Mouse (Mus musculus) cerebellum, adult 9-11 months (tissue): ENCODE data around the gene Bpifb9a.
"Not testable (repeated sequence)": the region's sequence is repeated elsewhere in the genome, so short reads cannot be mapped to it uniquely, and the experiment has no call there.

Experiments used
- DNase-seq: peaks from one replicate; pipeline ENCODE4 v3.0.0; 2022

Gene Bpifb9a

DNA sequence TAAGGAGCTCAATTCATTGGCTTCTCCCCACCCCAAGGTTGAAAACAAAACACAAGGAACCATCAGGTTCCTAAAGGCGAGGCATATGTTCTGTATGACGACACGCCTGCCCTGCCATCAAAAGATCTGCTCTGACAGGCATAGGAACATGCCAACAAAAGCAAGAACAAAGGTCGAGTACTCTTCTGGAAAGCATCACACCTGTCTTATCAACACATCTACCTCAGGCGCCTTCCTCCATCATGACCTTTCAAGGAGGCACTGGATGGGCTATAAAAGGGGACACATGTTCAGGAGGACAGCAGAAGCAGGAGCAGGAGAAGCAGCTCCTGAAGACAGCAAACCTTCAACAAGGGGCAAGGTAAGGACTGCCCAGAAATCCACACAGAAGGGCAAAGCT, at the start of gene Bpifb9a:
TSS of gene Bpifb9a (plus strand) at position 301 of the 400 bp plus-strand sequence.
- not testable (repeated sequence) for DNase-seq

DNA sequence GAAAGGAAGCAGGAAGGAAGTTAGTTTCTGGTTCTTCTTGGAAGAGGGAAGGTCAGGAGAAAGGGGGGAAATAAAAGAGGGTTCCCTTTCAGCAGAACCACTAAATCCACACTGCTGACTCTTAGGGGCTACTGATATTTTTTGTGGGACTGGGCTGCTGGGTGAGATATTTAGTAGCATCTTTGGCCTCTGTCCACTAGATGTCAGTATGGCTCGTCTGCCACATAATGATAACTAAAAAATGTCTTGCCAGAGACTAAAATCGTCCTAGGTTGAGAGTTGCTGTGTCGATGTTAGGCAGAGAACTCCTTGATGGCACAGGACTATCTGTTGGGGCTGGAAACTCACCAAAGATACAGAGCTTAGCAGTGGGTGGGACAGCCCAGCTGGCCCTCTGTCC, 48.5 kb upstream of the Bpifb9a start:
- DNase-seq = no peak

DNA sequence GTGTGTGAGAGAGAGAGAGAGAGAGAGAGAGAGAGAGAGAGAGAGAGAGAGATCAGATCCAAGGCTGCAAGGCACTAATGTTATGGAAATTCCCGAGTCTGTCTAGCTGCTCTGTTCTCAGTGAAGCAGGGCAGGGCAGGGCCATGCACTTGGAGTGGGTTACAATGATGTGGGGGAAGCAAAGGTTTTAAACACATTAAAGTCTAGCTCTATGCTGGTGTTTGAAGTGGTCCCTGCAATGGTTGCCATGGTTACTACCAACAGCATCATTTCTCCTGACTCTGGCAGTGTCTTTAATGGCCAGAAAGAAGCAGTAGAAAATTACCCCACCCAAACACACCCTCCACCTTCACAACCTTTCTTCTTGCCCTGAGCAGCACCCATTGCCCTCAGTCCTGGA, 46.5 kb upstream of the Bpifb9a start:
- DNase-seq = no peak

GRCm38 (mm10) chr2:154211881-154212280, 45.8 kb upstream of the Bpifb9a start:
- no peak for DNase-seq

DNA sequence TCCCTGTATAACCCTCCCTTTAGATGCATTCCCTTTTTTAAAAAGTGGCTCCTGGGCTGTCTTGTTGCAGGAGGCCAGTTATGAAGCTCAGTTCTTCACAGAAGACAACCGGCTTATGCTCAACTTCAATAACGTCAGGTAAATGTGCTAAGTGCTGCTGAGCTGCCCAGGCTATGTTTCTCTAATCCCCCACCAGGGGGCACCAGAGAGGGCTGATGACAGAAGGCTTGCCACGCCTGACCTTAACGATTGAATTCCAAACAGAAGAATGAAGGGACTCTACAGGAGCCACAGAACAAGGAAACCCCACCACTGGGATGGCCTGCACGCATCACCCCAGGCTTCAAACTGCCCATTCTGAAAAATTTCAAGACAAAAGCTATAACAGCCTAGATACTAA, 42.5 kb upstream of the Bpifb9a start:
- peak; percentile 48 for DNase-seq

- no peak for DNase-seq
These were observed 37.7 kb upstream of the Bpifb9a start for GRCm38 (mm10) chr2:154219950-154220349.

DNA sequence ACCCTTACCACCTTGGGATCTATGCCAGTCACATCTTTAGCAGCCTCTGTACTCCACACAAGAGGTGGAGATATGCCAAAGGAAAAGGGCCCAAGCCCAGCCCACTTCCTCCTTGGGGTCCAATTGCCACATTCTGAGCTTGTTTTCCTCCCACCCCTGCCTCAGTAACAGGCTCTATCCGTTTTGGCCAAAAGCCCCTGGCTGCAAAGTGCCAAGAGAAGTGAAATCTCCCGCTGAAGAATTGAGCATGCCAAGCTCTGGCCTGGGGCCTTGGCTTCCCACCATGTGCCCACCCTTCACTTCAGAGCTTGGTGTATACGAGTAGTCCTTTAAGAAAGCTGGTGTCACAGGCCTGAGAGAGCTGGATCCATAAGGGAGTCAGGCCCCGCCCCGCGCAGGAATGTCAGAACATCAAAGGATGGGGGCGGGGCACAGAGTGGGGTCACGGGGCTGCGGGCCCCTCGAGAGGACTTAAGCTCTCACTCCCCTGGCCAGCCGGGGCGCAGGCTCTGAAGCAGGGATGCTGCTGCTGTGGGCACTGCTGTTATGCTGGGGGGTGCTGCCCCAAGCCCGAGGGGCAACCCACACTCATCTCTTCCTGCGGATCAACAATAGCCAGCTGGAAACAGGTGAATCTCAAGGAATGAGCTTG, 34.3 kb upstream of the Bpifb9a start, which contains the start of gene Bpifb5:
TSS of gene Bpifb5 (plus strand) at position 478 of the 652 bp plus-strand sequence.
- no peak for DNase-seq

- no peak for DNase-seq
These were observed 33.8 kb upstream of the Bpifb9a start for GRCm38 (mm10) chr2:154223917-154224273.

- peak; percentile 35 for DNase-seq
These were observed 30.7 kb upstream of the Bpifb9a start for GRCm38 (mm10) chr2:154226991-154227390.

- peak; percentile 38 for DNase-seq
These were observed 29.8 kb upstream of the Bpifb9a start for GRCm38 (mm10) chr2:154227830-154228229.

GRCm38 (mm10) chr2:154233426-154233825, 24.2 kb upstream of the Bpifb9a start:
- DNase-seq = peak; percentile 38

DNA sequence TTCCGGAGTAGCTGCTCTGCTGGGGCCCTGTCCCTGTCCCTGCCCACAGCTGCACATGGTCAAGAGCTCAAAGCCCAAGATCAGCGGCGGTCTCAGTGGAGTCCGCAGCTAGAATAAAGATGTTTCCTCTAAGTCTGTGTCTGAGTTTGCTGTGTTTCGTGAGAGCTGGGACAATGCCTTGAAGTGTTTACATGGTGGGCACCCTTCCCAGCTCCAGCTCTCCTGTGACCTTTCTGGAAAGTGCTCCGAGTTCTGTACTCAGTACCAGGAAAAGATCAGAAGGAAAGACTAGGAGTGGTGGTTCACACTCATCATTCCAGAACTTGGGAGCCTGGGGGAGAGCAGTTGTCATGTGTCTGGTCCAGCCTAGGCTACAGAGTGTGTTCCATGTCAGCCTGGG, 16.9 kb upstream of the Bpifb9a start:
- DNase-seq = no peak

- DNase-seq = not testable (repeated sequence)
These were observed 14.9 kb upstream of the Bpifb9a start for GRCm38 (mm10) chr2:154242726-154243125.

GRCm38 (mm10) chr2:154243356-154244036, 14.2 kb upstream of the Bpifb9a start:
- DNase-seq = no peak

DNA sequence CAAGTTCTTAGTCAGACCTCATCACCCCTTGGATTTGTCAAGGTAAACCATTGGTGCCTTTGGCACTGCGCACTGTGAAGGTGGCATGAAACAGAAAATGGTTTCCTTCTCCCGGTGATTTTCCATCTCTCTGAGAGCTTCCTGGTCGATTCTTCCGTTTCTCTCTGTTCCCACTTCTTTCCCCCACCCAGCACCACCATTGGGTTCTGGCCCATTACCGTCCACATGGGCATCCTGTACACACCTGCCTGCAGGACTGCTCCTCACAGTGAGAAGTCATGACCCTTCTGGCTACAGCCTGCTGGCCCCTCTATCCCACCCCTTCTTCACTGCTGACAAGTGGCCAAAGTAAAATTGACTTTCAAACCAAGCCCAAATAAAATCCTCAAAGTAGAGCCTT, 12.3 kb upstream of the Bpifb9a start:
- no peak for DNase-seq

GRCm38 (mm10) chr2:154255254-154255653, 2.4 kb upstream of the Bpifb9a start:
- not testable (repeated sequence) for DNase-seq

GRCm38 (mm10) chr2:154255770-154256169, 1.9 kb upstream of the Bpifb9a start:
- no peak for DNase-seq

GRCm38 (mm10) chr2:154264397-154264796, 6.7 kb downstream of the Bpifb9a start:
- not testable (repeated sequence) for DNase-seq

DNA sequence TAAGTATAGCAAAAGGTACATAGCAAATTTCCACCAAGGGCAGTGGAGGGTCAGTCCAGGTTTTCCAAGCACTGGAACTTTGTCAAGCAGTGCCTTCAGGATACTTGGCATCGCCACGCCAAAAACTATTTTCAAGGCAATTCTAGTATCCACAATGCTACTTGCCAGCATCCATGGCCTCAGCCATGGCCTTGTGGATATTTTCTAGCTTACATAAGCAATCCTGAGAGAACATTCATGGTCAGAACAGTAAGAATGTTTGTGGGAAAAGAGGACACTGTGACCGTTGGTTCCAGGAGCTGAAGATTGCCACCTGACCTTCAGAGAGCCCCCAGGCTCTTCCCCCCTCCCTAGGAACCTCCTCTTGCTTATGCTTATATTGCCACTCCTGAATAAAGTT, 34.2 kb downstream of the Bpifb9a start:
- DNase-seq = not testable (repeated sequence)

DNA sequence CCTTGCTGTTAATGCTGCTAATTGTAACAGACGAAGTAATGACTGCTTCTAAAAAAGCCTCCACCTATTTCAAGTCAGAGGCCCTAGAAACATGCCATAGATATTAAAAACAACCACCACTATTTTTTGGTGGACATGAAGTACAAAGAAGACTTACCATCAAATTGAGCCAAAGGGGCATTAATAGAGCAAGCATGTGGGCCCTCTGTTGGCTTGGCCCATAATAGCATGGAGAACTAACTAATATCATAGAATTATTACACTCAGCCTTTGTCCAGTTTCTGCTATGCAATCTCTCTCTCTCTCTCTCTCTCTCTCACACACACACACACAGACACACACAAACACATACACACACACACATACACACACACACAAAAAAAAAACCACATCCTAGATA, 35.2 kb downstream of the Bpifb9a start:
- no peak for DNase-seq

DNA sequence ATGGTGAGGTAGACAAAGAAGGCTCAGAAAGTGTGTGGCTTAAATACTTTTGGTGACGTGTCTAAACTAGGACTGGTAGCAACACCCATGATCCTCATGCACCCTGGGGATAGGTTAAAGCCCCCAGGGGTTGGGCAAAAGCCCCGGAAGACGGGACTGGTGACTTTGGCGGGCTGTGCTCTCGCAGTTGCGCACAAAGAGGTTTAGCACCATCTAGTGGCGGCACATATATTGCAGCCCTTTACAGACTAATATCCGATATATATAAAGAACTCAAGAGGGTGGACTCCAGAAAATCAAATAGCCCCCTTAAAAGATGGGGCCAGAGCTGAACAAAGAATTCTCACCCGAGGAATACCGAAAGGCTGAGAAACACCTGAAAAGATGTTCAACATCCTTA, 37.1 kb downstream of the Bpifb9a start:
- peak; percentile 7 for DNase-seq

GRCm38 (mm10) chr2:154300496-154300895, 42.8 kb downstream of the Bpifb9a start:
- peak; percentile 21 for DNase-seq

DNA sequence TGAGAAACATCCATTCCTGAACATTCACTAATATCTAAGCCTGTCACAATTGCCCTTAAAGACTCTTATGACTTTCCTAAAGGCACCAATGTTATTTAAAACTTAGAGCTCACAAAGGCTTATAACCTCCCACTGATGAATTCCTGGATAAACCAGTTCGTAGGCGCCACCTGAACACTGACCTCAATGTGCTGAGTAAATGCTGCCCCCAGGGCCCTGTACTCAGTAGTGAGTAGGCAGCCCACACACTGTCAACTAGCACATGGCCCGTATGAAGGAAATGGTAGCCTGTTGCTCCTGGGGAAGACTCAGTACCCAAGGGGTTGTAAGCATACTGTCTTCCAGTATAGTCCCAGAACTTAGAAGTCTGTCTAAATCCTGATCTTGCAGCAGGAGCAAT, 44.1 kb downstream of the Bpifb9a start:
- no peak for DNase-seq

GRCm38 (mm10) chr2:154304604-154305003, 47.0 kb downstream of the Bpifb9a start:
- not testable (repeated sequence) for DNase-seq

- not testable (repeated sequence) for DNase-seq
These were observed 49.3 kb downstream of the Bpifb9a start, which contains the start of gene Bpifb9b for GRCm38 (mm10) chr2:154306927-154307326. TSS of gene Bpifb9b (plus strand) at chr2:154307227.
